Mouse (Mus musculus): ENCODE measurements around the gene Ggta1. TPM values are rescaled to one million over a fixed set of nuclear protein-coding genes. Genes with fewer than 3 reads are reported as not detected.

Gene Ggta1
- total RNA-seq (2021), result 1 to 10 TPM; 1.8 to 2.3 TPM
- long read RNA-seq, experiment 1, partial matches to known transcripts, result 1 of 2 reads
- long read RNA-seq, experiment 1, other reads (novel, unspliced or antisense), result 0 of 2 reads
- long read RNA-seq, experiment 2, result 0 reads

- peak within 1 kb of the TSS; percentile 55 for H3K4me3 ChIP-seq
- no peak for TF ChIP-seq CTCF (conservative IDR thresholded peaks at IDR 0.05)
- no peak for DNase-seq (ENCODE audit: low spot score in 2 of 2)
- H3K27ac ChIP-seq, result 0 out of 2 replicates have a peak within 1 kb of the TSS, but pooled peaks have one; percentile 43
Observed at GRCm38 (mm10) chr2:35462791-35463281, at the start of gene Ggta1. TSS of gene Ggta1 (minus strand) at chr2:35463231.

- Histone ChIP-seq H3K4me3 (no peak overlapping the region), H3K27ac (no peak overlapping the region)
- TF ChIP-seq CTCF (conservative IDR thresholded peaks at IDR 0.05), result peak; percentile 66
- no peak for DNase-seq (ENCODE audit: low spot score in 2 of 2)
Observed at GRCm38 (mm10) chr2:35512226-35512625, 49.2 kb upstream of the Ggta1 start.

GRCm38 (mm10) chr2:35510920-35511319 lies 47.9 kb upstream of the Ggta1 start:
- Histone ChIP-seq H3K4me3 (no peak overlapping the region), H3K27ac (no peak overlapping the region)
- DNase-seq (ENCODE audit: low spot score in 2 of 2), result no peak
- no peak for TF ChIP-seq CTCF (conservative IDR thresholded peaks at IDR 0.05)

GRCm38 (mm10) chr2:35509888-35510287 lies 46.9 kb upstream of the Ggta1 start:
- Histone ChIP-seq H3K4me3 (no peak overlapping the region), H3K27ac (no peak overlapping the region)
- no peak for TF ChIP-seq CTCF (conservative IDR thresholded peaks at IDR 0.05)
- no peak for DNase-seq (ENCODE audit: low spot score in 2 of 2)

GRCm38 (mm10) chr2:35509343-35509667 lies 46.3 kb upstream of the Ggta1 start:
- H3K27ac ChIP-seq, result peak overlapping the region; percentile 68
- no peak for TF ChIP-seq CTCF (conservative IDR thresholded peaks at IDR 0.05)
- no peak for DNase-seq (ENCODE audit: low spot score in 2 of 2)
- no peak overlapping the region for H3K4me3 ChIP-seq

GRCm38 (mm10) chr2:35508597-35509342 lies 45.7 kb upstream of the Ggta1 start:
- no peak for TF ChIP-seq CTCF (conservative IDR thresholded peaks at IDR 0.05)
- Histone ChIP-seq H3K4me3 (no peak overlapping the region), H3K27ac (peak overlapping the region; percentile 68)
- peak; percentile 21 to 34 for DNase-seq (ENCODE audit: low spot score in 2 of 2)

- no peak for TF ChIP-seq CTCF (conservative IDR thresholded peaks at IDR 0.05)
- DNase-seq (ENCODE audit: low spot score in 2 of 2), result no peak
- Histone ChIP-seq H3K27ac (peak overlapping the region; percentile 67), H3K4me3 (no peak overlapping the region)
Observed at GRCm38 (mm10) chr2:35507191-35507511, 44.1 kb upstream of the Ggta1 start.

GRCm38 (mm10) chr2:35506311-35507190 lies 43.5 kb upstream of the Ggta1 start:
- peak; percentile 38 to 55 for DNase-seq (ENCODE audit: low spot score in 2 of 2)
- peak overlapping the region; percentile 67 for H3K27ac ChIP-seq
- no peak overlapping the region for H3K4me3 ChIP-seq

GRCm38 (mm10) chr2:35505519-35506286 lies 42.7 kb upstream of the Ggta1 start:
- Histone ChIP-seq H3K27ac (no peak overlapping the region), H3K4me3 (no peak overlapping the region)
- DNase-seq (ENCODE audit: low spot score in 2 of 2), result no peak
- no peak for TF ChIP-seq CTCF (conservative IDR thresholded peaks at IDR 0.05)

More at GRCm38 (mm10) chr2:35506311-35507190, 43.5 kb upstream of the Ggta1 start:
- TF ChIP-seq CTCF (conservative IDR thresholded peaks at IDR 0.05), result peak; percentile 38

- no peak overlapping the region for H3K27ac ChIP-seq
- no peak for DNase-seq (ENCODE audit: low spot score in 2 of 2)
- no peak overlapping the region for H3K4me3 ChIP-seq
- no peak for TF ChIP-seq CTCF (conservative IDR thresholded peaks at IDR 0.05)
Observed at GRCm38 (mm10) chr2:35504417-35504776, 41.4 kb upstream of the Ggta1 start.

GRCm38 (mm10) chr2:35503723-35504416 lies 40.8 kb upstream of the Ggta1 start:
- DNase-seq (ENCODE audit: low spot score in 2 of 2), result no peak
- no peak for TF ChIP-seq CTCF (conservative IDR thresholded peaks at IDR 0.05)
- H3K27ac ChIP-seq, result no peak overlapping the region
- no peak overlapping the region for H3K4me3 ChIP-seq
